Mouse (Mus musculus): ENCODE measurements around the gene Mst1r. TPM values are rescaled to one million over a fixed set of nuclear protein-coding genes. Genes with fewer than 3 reads are reported as not detected.

The Mst1r gene
- polyA plus RNA-seq (2015; fragmentation: Nextera tagmentation; extraction: Ambion mirVana), result 5.1 and 5.4 TPM in 2 replicates

DNA sequence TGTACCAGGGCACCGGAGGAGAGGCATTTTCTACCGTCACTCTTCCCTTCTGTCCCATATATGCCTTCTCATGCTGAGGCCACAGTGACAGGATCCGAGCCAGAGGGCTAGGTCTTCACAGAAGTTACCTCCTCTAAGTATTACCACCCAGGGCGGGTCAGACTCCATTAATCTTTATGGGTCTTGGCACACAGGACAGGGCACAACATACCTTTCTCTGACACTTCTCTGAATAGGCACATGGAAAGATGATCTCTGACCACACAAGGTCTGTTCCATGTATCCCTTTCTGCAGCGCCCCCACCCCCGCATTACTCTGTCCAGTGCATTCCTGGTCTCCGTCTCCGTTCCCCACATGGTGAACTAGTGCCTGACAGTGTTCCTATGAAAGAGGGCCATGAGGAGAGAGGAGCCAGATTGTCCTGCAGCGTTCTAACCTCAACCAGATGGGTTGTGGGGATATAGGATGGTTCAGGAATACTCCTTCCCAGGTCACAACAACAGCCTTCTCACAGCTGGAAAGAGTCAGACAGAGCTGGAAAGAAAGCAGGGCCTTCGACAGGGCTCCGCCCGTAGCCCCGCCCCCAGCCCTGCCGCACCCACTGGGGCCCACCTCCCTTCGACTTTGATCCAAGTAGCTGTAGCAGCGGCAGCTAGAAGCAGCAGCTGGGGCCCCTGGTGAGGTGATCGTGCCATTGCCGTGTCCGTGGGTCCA lies at the start of gene Mst1r:
TSS of gene Mst1r (plus strand) at position 622 of the 715 bp plus-strand sequence.

DNA sequence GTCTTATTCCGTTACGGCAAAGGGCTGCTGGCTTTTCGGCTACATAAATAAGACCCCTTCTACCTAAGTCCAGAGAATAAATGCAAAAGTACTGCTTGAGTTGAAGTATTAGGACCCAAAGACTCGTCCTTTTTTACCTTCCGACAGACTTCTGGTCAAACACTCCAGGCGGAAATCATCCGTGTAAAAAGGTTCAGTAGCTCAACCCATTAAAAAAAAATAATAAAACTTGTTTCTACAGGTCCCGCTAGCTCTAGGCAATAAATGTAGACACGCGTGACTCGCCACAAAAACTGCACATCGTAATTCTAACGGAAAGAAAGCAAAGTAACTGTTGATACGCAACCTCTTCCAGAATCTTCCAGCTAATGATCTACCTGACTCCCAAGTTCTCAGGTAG lies 33.5 kb upstream of the Mst1r start, which contains the start of gene Rbm6:
TSS of gene Rbm6 (minus strand) at position 101 of the 400 bp plus-strand sequence.

GRCm38 (mm10) chr9:107887804-107888266 lies 18.8 kb upstream of the Mst1r start, which contains the start of gene Mon1a:
Mon1a (plus strand) TSS chr9:107888151.

DNA sequence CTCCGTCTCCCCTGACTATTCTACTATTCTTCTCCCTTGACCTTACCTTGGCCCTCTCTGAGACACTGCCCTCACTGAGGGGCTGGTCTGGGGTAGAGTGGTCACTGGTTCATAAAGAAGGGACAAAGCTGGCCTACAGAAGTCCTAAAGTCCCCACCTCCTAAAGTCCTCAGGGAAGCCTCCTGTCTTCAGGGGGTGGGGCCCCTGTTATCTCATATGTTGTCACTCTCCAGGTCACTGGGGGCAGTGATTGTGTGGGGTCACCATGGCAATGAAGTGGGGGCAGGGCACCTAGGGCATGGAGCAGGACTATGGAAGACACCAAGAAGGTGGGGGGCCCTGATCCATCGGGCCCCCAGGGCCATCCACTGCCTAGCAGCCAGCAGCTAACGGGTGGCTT lies 21.5 kb downstream of the Mst1r start, which contains the start of gene Actl11:
TSS of gene Actl11 (plus strand) at position 301 of the 400 bp plus-strand sequence.

DNA sequence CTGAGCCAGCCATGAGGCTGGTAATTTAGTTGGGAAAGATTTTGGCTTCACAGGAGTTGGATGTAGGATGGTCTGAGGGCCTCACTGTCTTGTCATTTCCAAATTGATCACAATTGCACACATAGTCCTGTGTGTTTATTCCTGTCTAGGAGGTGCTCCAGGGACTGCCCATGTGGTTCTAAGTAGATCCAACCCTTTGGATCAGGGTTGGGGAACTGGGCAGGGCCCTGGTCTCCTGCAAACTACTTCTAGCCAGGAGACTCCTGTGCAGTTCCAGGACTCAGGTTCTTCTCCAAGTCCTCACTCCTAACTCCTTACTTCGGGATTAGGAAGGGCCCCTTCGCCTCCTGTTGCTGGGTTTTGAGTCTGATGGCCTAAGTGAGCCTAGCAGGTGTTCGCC lies 28.7 kb downstream of the Mst1r start, which contains the start of gene Camkv:
TSS of gene Camkv (plus strand) at position 301 of the 400 bp plus-strand sequence.

DNA sequence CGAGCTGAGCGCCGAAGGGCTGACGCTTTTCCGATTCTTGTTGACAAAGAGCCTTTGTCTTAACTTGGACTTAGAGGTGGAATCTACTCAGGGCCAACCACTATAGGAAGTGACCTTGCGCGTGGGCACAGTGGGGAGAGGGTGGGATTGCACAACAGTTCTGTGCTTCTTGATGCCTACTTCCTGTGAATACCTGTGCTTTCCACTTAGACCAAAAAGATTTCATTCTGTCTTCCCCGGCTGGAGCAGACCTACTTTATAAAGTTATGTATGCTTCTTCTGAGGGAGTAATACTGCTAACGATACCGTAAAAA lies 43.2 kb downstream of the Mst1r start, which contains the start of gene Traip:
TSS of gene Traip (plus strand) at position 215 of the 314 bp plus-strand sequence.

Other genes starting within 250 kb of the Mst1r start
- 5.0 TPM in 2 replicates for gene Slc38a3, start 237.3 kb upstream of the Mst1r start, polyA plus RNA-seq (2015; fragmentation: Nextera tagmentation; extraction: Ambion mirVana)
- 0.40 and 1.9 TPM in 2 replicates for gene Gnat1, start 227.2 kb upstream of the Mst1r start, polyA plus RNA-seq (2015; fragmentation: Nextera tagmentation; extraction: Ambion mirVana)
- 5.7 and 6.2 TPM in 2 replicates for gene Sema3f, start 196.4 kb upstream of the Mst1r start, polyA plus RNA-seq (2015; fragmentation: Nextera tagmentation; extraction: Ambion mirVana)
- gene Rbm5, start 135.9 kb upstream of the Mst1r start, polyA plus RNA-seq (2015; fragmentation: Nextera tagmentation; extraction: Ambion mirVana), result 54.4 and 75.5 TPM in 2 replicates
- gene Rbm6, start 33.6 kb upstream of the Mst1r start, polyA plus RNA-seq (2015; fragmentation: Nextera tagmentation; extraction: Ambion mirVana), result 25.9 and 43.6 TPM in 2 replicates
- gene Mon1a, start 18.7 kb upstream of the Mst1r start, polyA plus RNA-seq (2015; fragmentation: Nextera tagmentation; extraction: Ambion mirVana), result 10.5 and 11.8 TPM in 2 replicates
- gene Actl11, start 21.6 kb downstream of the Mst1r start, polyA plus RNA-seq (2015; fragmentation: Nextera tagmentation; extraction: Ambion mirVana), result not detected in 2 replicates
- gene Camkv, start 28.8 kb downstream of the Mst1r start, polyA plus RNA-seq (2015; fragmentation: Nextera tagmentation; extraction: Ambion mirVana), result 3.1 and 4.4 TPM in 2 replicates
- 10.0 and 11.1 TPM in 2 replicates for gene Traip, start 43.3 kb downstream of the Mst1r start, polyA plus RNA-seq (2015; fragmentation: Nextera tagmentation; extraction: Ambion mirVana)
- gene Uba7, start 68.6 kb downstream of the Mst1r start, polyA plus RNA-seq (2015; fragmentation: Nextera tagmentation; extraction: Ambion mirVana), result 30.4 and 55.9 TPM in 2 replicates
- 0.66 and 0.84 TPM in 2 replicates for gene Gm20661, start 76.2 kb downstream of the Mst1r start, polyA plus RNA-seq (2015; fragmentation: Nextera tagmentation; extraction: Ambion mirVana)
- 36.0 and 45.0 TPM in 2 replicates for gene Inka1, start 79.0 kb downstream of the Mst1r start, polyA plus RNA-seq (2015; fragmentation: Nextera tagmentation; extraction: Ambion mirVana)
- 1.8 and 2.6 TPM in 2 replicates for gene Cdhr4, start 85.6 kb downstream of the Mst1r start, polyA plus RNA-seq (2015; fragmentation: Nextera tagmentation; extraction: Ambion mirVana)
- 0.73 TPM in 1 of 2 replicates, not detected in the other for gene Gm20662, start 89.5 kb downstream of the Mst1r start, polyA plus RNA-seq (2015; fragmentation: Nextera tagmentation; extraction: Ambion mirVana)
- 45.9 and 52.5 TPM in 2 replicates for gene Ip6k1, start 95.6 kb downstream of the Mst1r start, polyA plus RNA-seq (2015; fragmentation: Nextera tagmentation; extraction: Ambion mirVana)
- 17.3 and 23.9 TPM in 2 replicates for gene Gmppb, start 142.4 kb downstream of the Mst1r start, polyA plus RNA-seq (2015; fragmentation: Nextera tagmentation; extraction: Ambion mirVana)
- gene Amigo3, start 146.3 kb downstream of the Mst1r start, polyA plus RNA-seq (2015; fragmentation: Nextera tagmentation; extraction: Ambion mirVana), result 1.7 and 2.4 TPM in 2 replicates
- 2.1 and 2.7 TPM in 2 replicates for gene Mst1, start 173.6 kb downstream of the Mst1r start, polyA plus RNA-seq (2015; fragmentation: Nextera tagmentation; extraction: Ambion mirVana)
- 16.6 and 22.3 TPM in 2 replicates for gene Rnf123, start 176.5 kb downstream of the Mst1r start, polyA plus RNA-seq (2015; fragmentation: Nextera tagmentation; extraction: Ambion mirVana)
- gene Apeh, start 187.7 kb downstream of the Mst1r start, polyA plus RNA-seq (2015; fragmentation: Nextera tagmentation; extraction: Ambion mirVana), result 43.5 and 58.7 TPM in 2 replicates